Mouse (Mus musculus): ENCODE measurements around the gene Tbc1d25. TPM values are rescaled to one million over a fixed set of nuclear protein-coding genes. Genes with fewer than 3 reads are reported as not detected.

Tbc1d25 gene
- polyA plus RNA-seq, 1 experiment from 2014 or later, result 14.8 TPM

- peaks cover 4% of the 10 kb centered on the region; the same call in 1 of the 2 replicates for H3K4me1 ChIP-seq
- H3K27me3 ChIP-seq, result no peaks in the 10 kb centered on the region
- H3K4me3 ChIP-seq, result peak within 1 kb of the TSS; percentile 53
- ATAC-seq (ENCODE audit: borderline replicate concordance, extremely low read depth, low FRiP score, low TSS enrichment), result peak; percentile 93
- H3K36me3 ChIP-seq, result no peaks in the 10 kb centered on the region
- H3K9ac ChIP-seq, result peak within 1 kb of the TSS; percentile 49
- H3K27ac ChIP-seq, result no peak within 1 kb of the TSS
- no peaks in the 10 kb centered on the region for H3K9me3 ChIP-seq
- WGBS, result 12% methylated on average over 42 of the region's 46 CpGs
- peak within 1 kb of the TSS; percentile 68 for H3K4me2 ChIP-seq
These were observed 30.2 kb upstream of the Tbc1d25 start, which contains the start of gene Porcn for GRCm38 (mm10) chrX:8206015-8206693. Gene Porcn (minus strand): TSS chrX:8206525.

DNA sequence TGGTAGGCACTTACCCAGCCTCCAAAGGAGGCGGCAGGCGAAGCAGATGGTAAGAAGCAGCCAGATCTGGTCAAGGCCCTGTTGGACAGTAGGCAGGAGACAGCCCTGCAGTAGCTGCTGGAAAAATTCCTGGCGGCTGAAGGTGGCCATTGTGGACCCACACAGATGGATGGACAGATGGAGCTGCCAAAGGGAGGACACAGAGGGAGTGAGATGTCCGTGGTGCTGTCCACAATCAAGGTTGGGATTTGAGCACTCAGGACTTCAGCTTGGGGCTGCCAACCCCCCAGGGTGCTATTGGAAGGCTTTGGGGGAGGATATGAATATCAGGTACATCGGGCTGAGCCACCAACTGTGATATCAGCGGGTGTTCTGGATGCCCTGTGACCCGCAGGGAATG lies 29.6 kb upstream of the Tbc1d25 start:
- no peak for ATAC-seq (ENCODE audit: borderline replicate concordance, extremely low read depth, low FRiP score, low TSS enrichment)
- no peak overlapping the region for H3K9ac ChIP-seq
- peak overlapping the region; percentile 53 for H3K4me3 ChIP-seq

GRCm38 (mm10) chrX:8205088-8205487 lies 29.1 kb upstream of the Tbc1d25 start:
- Histone ChIP-seq H3K9me3 (no peaks in the 10 kb centered on the region), H3K27me3 (no peaks in the 10 kb centered on the region), H3K9ac (no peak overlapping the region), H3K4me2 (no peak overlapping the region), H3K4me1 (peaks cover 4% of the 10 kb centered on the region; the same call in 1 of the 2 replicates), H3K36me3 (no peaks in the 10 kb centered on the region), H3K4me3 (no peak overlapping the region), H3K27ac (no peak overlapping the region)
- WGBS, result 54% methylated on average over 4 of the region's 4 CpGs
- no peak for ATAC-seq (ENCODE audit: borderline replicate concordance, extremely low read depth, low FRiP score, low TSS enrichment)

More for the DNA sequence above, 29.6 kb upstream of the Tbc1d25 start:
- 31% methylated on average over 7 of the region's 7 CpGs for WGBS
- H3K4me1 ChIP-seq, result peaks cover 4% of the 10 kb centered on the region; the same call in 1 of the 2 replicates
- H3K9me3 ChIP-seq, result no peaks in the 10 kb centered on the region
- H3K27me3 ChIP-seq, result no peaks in the 10 kb centered on the region
- H3K27ac ChIP-seq, result no peak overlapping the region
- no peaks in the 10 kb centered on the region for H3K36me3 ChIP-seq
- peak overlapping the region; percentile 68 for H3K4me2 ChIP-seq

GRCm38 (mm10) chrX:8204076-8204475 lies 28.1 kb upstream of the Tbc1d25 start:
- no peaks in the 10 kb centered on the region for H3K9me3 ChIP-seq
- ATAC-seq (ENCODE audit: borderline replicate concordance, extremely low read depth, low FRiP score, low TSS enrichment), result no peak
- no peaks in the 10 kb centered on the region for H3K27me3 ChIP-seq
- no peaks in the 10 kb centered on the region for H3K36me3 ChIP-seq
- no peak overlapping the region for H3K4me3 ChIP-seq
- no peak overlapping the region for H3K9ac ChIP-seq
- H3K4me2 ChIP-seq, result no peak overlapping the region
- H3K27ac ChIP-seq, result no peak overlapping the region
- 83% methylated on average over 10 of the region's 10 CpGs for WGBS
- peaks cover 4% of the 10 kb centered on the region; the same call in 1 of the 2 replicates for H3K4me1 ChIP-seq

DNA sequence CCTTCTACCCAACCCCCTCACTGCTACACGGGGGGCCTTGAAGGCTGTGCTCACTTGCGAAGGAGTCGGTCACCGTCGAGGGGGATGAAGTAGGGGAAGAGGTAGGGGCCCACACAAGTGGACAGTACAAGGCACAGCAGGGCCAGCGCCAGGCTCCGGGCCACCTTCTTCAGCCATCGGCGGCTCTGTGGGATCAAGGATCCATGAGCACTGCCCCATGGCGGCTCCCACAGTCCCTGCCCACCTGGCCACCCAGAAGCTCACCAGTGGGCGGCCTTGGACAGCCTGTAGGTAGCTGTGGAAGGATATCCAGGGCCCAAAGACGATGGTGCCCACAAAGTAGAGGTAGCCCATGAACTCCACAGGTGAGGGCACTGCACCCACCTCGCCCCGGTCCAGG lies 27.1 kb upstream of the Tbc1d25 start:
- no peak overlapping the region for H3K4me2 ChIP-seq
- WGBS, result 83% methylated on average over 14 of the region's 14 CpGs
- no peaks in the 10 kb centered on the region for H3K36me3 ChIP-seq
- H3K4me1 ChIP-seq, result peaks cover 4% of the 10 kb centered on the region; the same call in 1 of the 2 replicates
- no peak overlapping the region for H3K27ac ChIP-seq
- ATAC-seq (ENCODE audit: borderline replicate concordance, extremely low read depth, low FRiP score, low TSS enrichment), result no peak
- no peak overlapping the region for H3K9ac ChIP-seq
- H3K9me3 ChIP-seq, result no peaks in the 10 kb centered on the region
- H3K4me3 ChIP-seq, result no peak overlapping the region
- no peaks in the 10 kb centered on the region for H3K27me3 ChIP-seq

- peak; percentile 25; the same call in 1 of the 2 replicates for ATAC-seq (ENCODE audit: borderline replicate concordance, extremely low read depth, low FRiP score, low TSS enrichment)
These were observed 17.4 kb upstream of the Tbc1d25 start, which contains the start of gene Ebp for GRCm38 (mm10) chrX:8193419-8193723. Gene Ebp (minus strand): TSS chrX:8193512.

DNA sequence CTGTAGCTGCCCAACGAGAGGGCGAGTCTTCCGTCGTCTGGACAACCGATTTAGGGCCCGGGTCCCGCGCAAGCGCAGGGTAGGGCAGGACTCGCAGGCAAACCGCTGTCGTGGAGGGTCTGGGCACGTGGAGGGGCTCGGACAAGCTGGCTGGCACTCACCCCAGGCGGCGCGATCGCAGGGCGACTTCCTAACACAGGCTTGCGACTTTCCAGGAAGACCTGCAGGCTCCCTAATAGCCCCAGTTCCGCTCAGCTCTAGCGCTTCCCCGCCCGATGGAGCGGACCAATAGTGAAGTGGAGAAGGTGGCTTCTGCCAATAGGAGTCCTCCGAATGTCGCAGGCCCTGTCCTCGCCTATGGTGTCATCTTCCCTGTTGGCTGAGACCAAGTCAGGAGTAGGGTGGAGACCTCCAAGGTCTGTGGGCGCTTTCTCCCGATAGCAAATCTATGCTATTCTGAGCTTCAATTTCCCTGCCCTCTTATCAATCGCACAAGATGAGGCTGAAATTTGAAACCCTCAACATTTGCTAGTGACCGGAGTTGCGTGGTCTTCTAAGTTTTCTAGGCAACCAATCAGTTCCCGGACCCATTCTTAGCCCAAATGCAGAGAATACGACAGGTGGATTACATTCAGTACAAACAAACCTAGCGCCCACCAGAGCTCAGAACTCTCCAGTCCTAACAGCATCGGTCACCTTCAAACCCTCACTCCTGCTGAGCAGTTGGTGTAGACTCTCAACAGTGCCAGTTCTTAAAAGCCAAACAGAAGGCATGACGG lies 16.8 kb upstream of the Tbc1d25 start:
- 16% methylated on average over 38 of the region's 38 CpGs for WGBS
- H3K4me1 ChIP-seq, result no peaks in the 10 kb centered on the region
- peak overlapping the region; percentile 67; the same call in 1 of the 2 replicates for H3K27ac ChIP-seq
- peak overlapping the region; percentile 58 for H3K9ac ChIP-seq
- peak; percentile 98 for ATAC-seq (ENCODE audit: borderline replicate concordance, extremely low read depth, low FRiP score, low TSS enrichment)
- peak overlapping the region; percentile 65 for H3K4me2 ChIP-seq
- H3K4me3 ChIP-seq, result peak overlapping the region; percentile 58
- H3K27me3 ChIP-seq, result no peaks in the 10 kb centered on the region
- no peaks in the 10 kb centered on the region for H3K36me3 ChIP-seq
- H3K9me3 ChIP-seq, result no peaks in the 10 kb centered on the region

More at GRCm38 (mm10) chrX:8193419-8193723, 17.4 kb upstream of the Tbc1d25 start, which contains the start of gene Ebp:
- no peaks in the 10 kb centered on the region for H3K27me3 ChIP-seq
- peak within 1 kb of the TSS; percentile 65 for H3K4me2 ChIP-seq
- peak within 1 kb of the TSS; percentile 58 for H3K4me3 ChIP-seq
- peak within 1 kb of the TSS; percentile 67; the same call in 1 of the 2 replicates for H3K27ac ChIP-seq
- no peaks in the 10 kb centered on the region for H3K4me1 ChIP-seq
- no peaks in the 10 kb centered on the region for H3K9me3 ChIP-seq
- H3K9ac ChIP-seq, result peak within 1 kb of the TSS; percentile 58
- no peaks in the 10 kb centered on the region for H3K36me3 ChIP-seq
- 24% methylated on average over 10 of the region's 10 CpGs for WGBS

- WGBS, result 14% methylated on average over 11 of the region's 13 CpGs
- peak overlapping the region; percentile 58 for H3K9ac ChIP-seq
- no peaks in the 10 kb centered on the region for H3K27me3 ChIP-seq
- H3K9me3 ChIP-seq, result no peaks in the 10 kb centered on the region
- H3K4me1 ChIP-seq, result no peaks in the 10 kb centered on the region
- peak overlapping the region; percentile 65 for H3K4me2 ChIP-seq
- peak; percentile 61; the same call in 1 of the 2 replicates for ATAC-seq (ENCODE audit: borderline replicate concordance, extremely low read depth, low FRiP score, low TSS enrichment)
- no peaks in the 10 kb centered on the region for H3K36me3 ChIP-seq
- H3K27ac ChIP-seq, result peak overlapping the region; percentile 67; the same call in 1 of the 2 replicates
- H3K4me3 ChIP-seq, result peak overlapping the region; percentile 58
These were observed 16.2 kb upstream of the Tbc1d25 start for GRCm38 (mm10) chrX:8192126-8192639.

- H3K4me2 ChIP-seq, result no peak overlapping the region
- no peak overlapping the region for H3K9ac ChIP-seq
- no peak for ATAC-seq (ENCODE audit: borderline replicate concordance, extremely low read depth, low FRiP score, low TSS enrichment)
- H3K27me3 ChIP-seq, result no peaks in the 10 kb centered on the region
- H3K36me3 ChIP-seq, result no peaks in the 10 kb centered on the region
- 20% methylated on average over 7 of the region's 7 CpGs for WGBS
- H3K4me1 ChIP-seq, result no peaks in the 10 kb centered on the region
- no peaks in the 10 kb centered on the region for H3K9me3 ChIP-seq
- no peak overlapping the region for H3K27ac ChIP-seq
- no peak overlapping the region for H3K4me3 ChIP-seq
These were observed 7.0 kb upstream of the Tbc1d25 start for GRCm38 (mm10) chrX:8182871-8183540.

GRCm38 (mm10) chrX:8179646-8180045 lies 3.7 kb upstream of the Tbc1d25 start:
- 71% methylated on average over 5 of the region's 5 CpGs for WGBS
- no peak overlapping the region for H3K9ac ChIP-seq
- H3K27ac ChIP-seq, result no peak overlapping the region
- H3K4me1 ChIP-seq, result no peaks in the 10 kb centered on the region
- H3K4me3 ChIP-seq, result no peak overlapping the region
- ATAC-seq (ENCODE audit: borderline replicate concordance, extremely low read depth, low FRiP score, low TSS enrichment), result no peak
- H3K27me3 ChIP-seq, result no peaks in the 10 kb centered on the region
- H3K4me2 ChIP-seq, result no peak overlapping the region
- no peaks in the 10 kb centered on the region for H3K9me3 ChIP-seq
- H3K36me3 ChIP-seq, result no peaks in the 10 kb centered on the region

DNA sequence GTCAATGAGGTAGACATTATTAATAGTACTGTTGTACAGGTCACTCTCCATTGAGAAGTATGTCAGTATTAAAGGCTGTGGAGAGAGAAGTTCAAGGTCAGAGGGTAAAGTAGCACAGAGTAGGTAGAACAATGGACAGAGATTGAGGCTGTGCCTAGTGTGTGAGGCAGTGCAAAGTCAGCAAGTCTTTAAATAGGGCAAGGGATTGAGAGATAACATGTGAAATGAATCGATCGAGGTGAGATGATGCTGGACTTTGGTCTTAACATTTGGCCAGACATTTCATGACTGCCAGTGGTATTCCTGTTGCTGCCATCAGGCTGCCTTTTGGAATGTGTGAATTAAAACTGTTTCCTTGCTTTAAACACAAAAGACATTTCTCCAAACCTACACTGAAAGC lies 2.9 kb upstream of the Tbc1d25 start:
- whole genome bisulfite sequencing, result 88% methylated on average over 2 of the region's 2 CpGs
- no peak for ATAC-seq (ENCODE audit: borderline replicate concordance, extremely low read depth, low FRiP score, low TSS enrichment)
- no peaks in the 10 kb centered on the region for H3K4me1 ChIP-seq
- H3K9ac ChIP-seq, result no peak overlapping the region
- no peaks in the 10 kb centered on the region for H3K27me3 ChIP-seq
- no peaks in the 10 kb centered on the region for H3K9me3 ChIP-seq
- no peak overlapping the region for H3K27ac ChIP-seq
- no peak overlapping the region for H3K4me3 ChIP-seq
- no peak overlapping the region for H3K4me2 ChIP-seq
- H3K36me3 ChIP-seq, result no peaks in the 10 kb centered on the region
